Mouse (Mus musculus): ENCODE measurements around the gene Pcp4. TPM values are rescaled to one million over a fixed set of nuclear protein-coding genes. Genes with fewer than 3 reads are reported as not detected.

Gene Pcp4
- polyA plus RNA-seq, 1 experiment from 2014 or later, result 4.6 TPM

DNA sequence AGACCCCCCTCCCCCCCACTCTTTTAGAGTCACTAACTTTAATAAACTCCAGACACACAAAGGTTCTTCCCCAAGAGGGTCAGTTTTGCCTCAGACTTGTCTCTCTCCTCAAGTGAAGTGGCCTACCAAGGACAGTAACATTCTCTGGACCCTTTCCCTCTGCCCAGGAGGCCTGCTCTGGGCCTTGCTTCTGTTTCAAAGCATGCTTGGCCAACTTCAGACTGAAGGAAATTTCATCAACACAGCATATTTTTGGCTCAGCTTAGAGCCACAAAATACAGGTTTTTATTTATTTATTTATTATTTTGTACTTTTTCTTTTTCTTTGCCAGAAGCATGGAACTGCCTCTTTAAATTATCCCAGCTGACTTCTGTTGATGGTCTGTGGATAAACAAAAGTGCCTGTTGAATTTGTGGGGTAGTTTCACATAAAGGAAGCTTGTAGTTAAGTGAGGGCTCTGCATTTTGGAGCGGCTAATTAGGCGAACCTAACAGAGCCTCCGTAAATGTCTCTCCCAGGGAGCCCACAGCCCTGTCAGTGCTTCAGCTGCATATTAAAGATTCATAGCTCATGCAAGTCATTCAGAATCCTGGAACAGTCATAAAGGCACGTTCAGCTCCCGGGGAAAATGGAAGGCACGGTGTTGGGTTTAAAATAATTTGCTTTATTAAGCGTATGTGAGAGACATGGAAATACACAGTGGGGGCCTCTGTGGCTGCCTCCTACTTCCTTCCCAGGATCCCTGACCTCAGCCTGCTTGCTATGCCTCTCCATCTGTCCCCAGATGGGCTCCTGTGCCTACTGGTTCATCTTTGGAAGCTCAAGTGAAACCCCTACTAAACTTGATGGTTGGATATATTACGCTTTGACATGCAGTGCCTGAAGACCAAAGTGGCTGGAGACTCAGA lies 96.2 kb downstream of the Pcp4 start:
- no peak overlapping the region for H3K27ac ChIP-seq (ENCODE audit: low read depth)
- no peaks in the 10 kb centered on the region for H3K27me3 ChIP-seq (ENCODE audit: insufficient read depth, low read length)
- ATAC-seq (ENCODE audit: insufficient read depth) (no peak), DNase-seq (peak; percentile 4)
- TF ChIP-seq CTCF (IDR thresholded peaks at IDR 0.05; ENCODE audit: low read depth), result no peak
- no peak overlapping the region for H3K4me2 ChIP-seq
- no peaks in the 10 kb centered on the region for H3K36me3 ChIP-seq (ENCODE audit: insufficient read depth)
- H3K9ac ChIP-seq, result no peak overlapping the region
- no peaks in the 10 kb centered on the region for H3K4me1 ChIP-seq (ENCODE audit: insufficient read depth)
- WGBS, result 72% methylated on average over 8 of the region's 8 CpGs
- no peaks in the 10 kb centered on the region for H3K9me3 ChIP-seq (ENCODE audit: low read depth, low read length)
- no peak overlapping the region for H3K4me3 ChIP-seq (ENCODE audit: low read depth, low read length)

GRCm38 (mm10) chr16:96567428-96567827 lies 100.0 kb downstream of the Pcp4 start:
- DNase-seq (no peak), ATAC-seq (ENCODE audit: insufficient read depth) (no peak)
- Histone ChIP-seq H3K9ac (no peak overlapping the region), H3K36me3 (ENCODE audit: insufficient read depth) (no peaks in the 10 kb centered on the region), H3K4me1 (ENCODE audit: insufficient read depth) (no peaks in the 10 kb centered on the region), H3K4me3 (ENCODE audit: low read depth, low read length) (no peak overlapping the region), H3K9me3 (ENCODE audit: low read depth, low read length) (no peaks in the 10 kb centered on the region), H3K4me2 (no peak overlapping the region), H3K27me3 (ENCODE audit: insufficient read depth, low read length) (no peaks in the 10 kb centered on the region), H3K27ac (ENCODE audit: low read depth) (no peak overlapping the region)
- no peak for TF ChIP-seq CTCF (IDR thresholded peaks at IDR 0.05; ENCODE audit: low read depth)
- 64% methylated on average over 3 of the region's 3 CpGs for WGBS

Other genes starting within 250 kb of the Pcp4 start
- gene B3galt5, start 231.8 kb upstream of the Pcp4 start, polyA plus RNA-seq (2014; fragmentation: Nextera tagmentation; extraction: Ambion mirVana), result 3.6 and 5.3 TPM in 2 replicates
- gene Itgb2l, start 24.0 kb upstream of the Pcp4 start, polyA plus RNA-seq (2014; fragmentation: Nextera tagmentation; extraction: Ambion mirVana), result 0.29 and 0.84 TPM in 2 replicates

All from lung, embryonic 14.5 days (tissue).